Mouse (Mus musculus): ENCODE results near the gene Kcnma1.

DNA sequence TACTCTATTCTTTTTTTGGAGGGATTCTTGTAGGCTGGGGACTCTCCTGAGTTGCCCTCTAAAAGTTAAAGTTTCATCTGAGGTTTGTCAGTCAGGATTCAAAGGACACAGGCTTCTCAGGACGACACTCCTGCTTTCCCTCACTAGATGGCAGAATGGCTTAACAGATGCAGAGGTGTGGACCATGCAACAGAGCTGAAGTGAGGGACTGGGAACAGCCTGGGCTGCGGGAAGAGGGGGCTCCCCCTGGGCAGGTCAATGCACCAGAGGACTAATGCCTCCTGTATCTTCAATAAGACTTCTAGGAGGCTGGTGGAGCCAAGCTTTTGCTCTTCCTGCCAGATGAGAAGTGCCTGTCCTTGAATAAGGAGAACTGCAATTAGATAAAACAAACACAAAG, 438.3 kb downstream of the Kcnma1 start:
- TF ChIP-seq CTCF (IDR thresholded peaks at IDR 0.05; ENCODE audit: control insufficient read depth, insufficient read depth, insufficient replicate concordance, low read depth, low read length): no peak
- TF ChIP-seq POLR2A (IDR thresholded peaks at IDR 0.05; ENCODE audit: control insufficient read depth, low read depth, low read length): no peak

Measured in testis, adult 2 months (tissue).